Mouse (Mus musculus): ENCODE measurements at regions not wholly inside any gene's neighbourhood (a gene's known extent, or its start where the extent isn't known, plus 50 kb on each side); places are given as distances from the start of the nearest gene placed in this dataset.

DNA sequence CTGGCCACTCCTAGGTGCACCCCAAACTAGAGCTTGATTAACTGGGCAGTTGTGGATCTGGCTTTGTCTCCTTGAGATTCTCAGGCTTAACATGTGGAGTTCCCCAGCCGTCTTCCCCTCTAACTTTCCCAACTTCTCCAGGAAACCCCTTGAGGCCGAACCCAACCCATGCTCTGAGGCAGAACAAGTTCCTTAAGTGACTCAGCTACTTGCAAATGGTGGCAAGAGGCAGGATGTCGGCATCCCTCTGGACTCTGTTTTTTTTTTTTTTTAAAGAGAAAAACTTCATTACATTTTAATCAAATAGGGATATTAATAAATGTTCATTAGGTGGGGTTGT lies 54.5 kb upstream of the Sgk1 start:
- no peak overlapping the region for H3K4me2 ChIP-seq (replicated peaks; ENCODE audit: low read depth, low read length)
- H3K9me3 ChIP-seq (ENCODE audit: low read length): no peaks in the 10 kb centered on the region
- H3K36me3 ChIP-seq (ENCODE audit: insufficient read depth, low read length): no peaks in the 10 kb centered on the region
- ATAC-seq (no peak), DNase-seq (ENCODE audit: low spot score) (peak; percentile 32)
- no peak overlapping the region for H3K9ac ChIP-seq (replicated peaks; ENCODE audit: low read depth)
- H3K4me1 ChIP-seq (ENCODE audit: insufficient read depth, low read depth, low read length): no peaks in the 10 kb centered on the region
- no peak for TF ChIP-seq EP300 (IDR thresholded peaks at IDR 0.05)
- TF ChIP-seq CTCF (IDR thresholded peaks at IDR 0.05): no peak
- no peak overlapping the region for H3K4me3 ChIP-seq (ENCODE audit: low read depth, low read length)
- WGBS: 57% methylated on average over 3 of the region's 3 CpGs
- no peak overlapping the region for H3K27ac ChIP-seq (ENCODE audit: low read length)
- H3K27me3 ChIP-seq (replicated peaks; ENCODE audit: insufficient read depth, low read length): no peaks in the 10 kb centered on the region

DNA sequence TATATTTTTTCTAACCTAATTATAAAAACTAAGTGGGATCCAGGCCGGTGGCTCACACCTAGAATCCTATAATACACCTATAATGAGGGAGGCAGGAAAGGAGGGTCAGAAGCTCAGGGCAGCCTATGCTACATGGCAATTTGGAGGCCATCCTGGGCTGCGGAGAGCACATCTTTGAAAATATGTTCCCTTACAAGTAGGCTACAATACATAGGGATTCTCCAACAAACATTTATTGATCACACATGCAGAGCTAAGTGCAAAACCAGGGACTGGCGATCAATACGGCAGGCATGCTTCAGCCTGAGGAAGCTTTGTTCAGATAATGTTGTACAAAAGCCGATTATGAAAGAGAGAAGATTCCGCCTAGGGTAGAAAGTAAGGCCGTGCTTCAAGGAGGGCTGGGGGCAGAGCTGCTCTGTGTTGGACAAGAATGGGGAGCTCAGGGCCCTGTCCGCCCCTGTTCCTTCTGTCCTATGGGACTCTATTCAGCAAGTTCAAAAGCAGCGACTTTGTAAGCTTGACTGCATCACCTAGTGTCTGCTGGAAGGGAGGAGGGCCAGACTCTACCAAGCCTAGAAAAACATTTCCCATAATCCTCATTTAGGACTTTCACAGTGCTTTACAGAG lies 53.4 kb upstream of the Sgk1 start:
- DNase-seq (ENCODE audit: low spot score): no peak
- Histone ChIP-seq H3K9ac (replicated peaks; ENCODE audit: low read depth) (no peak overlapping the region), H3K27me3 (replicated peaks; ENCODE audit: insufficient read depth, low read length) (no peaks in the 10 kb centered on the region), H3K4me2 (replicated peaks; ENCODE audit: low read depth, low read length) (no peak overlapping the region), H3K9me3 (ENCODE audit: low read length) (no peaks in the 10 kb centered on the region), H3K36me3 (ENCODE audit: insufficient read depth, low read length) (no peaks in the 10 kb centered on the region), H3K27ac (ENCODE audit: low read length) (no peak overlapping the region), H3K4me3 (ENCODE audit: low read depth, low read length) (no peak overlapping the region), H3K4me1 (ENCODE audit: insufficient read depth, low read depth, low read length) (no peaks in the 10 kb centered on the region)
- ATAC-seq: no peak
- TF ChIP-seq EP300 (IDR thresholded peaks at IDR 0.05): no peak
- TF ChIP-seq CTCF (IDR thresholded peaks at IDR 0.05): no peak
- 83% methylated on average over 9 of the region's 9 CpGs for WGBS

DNA sequence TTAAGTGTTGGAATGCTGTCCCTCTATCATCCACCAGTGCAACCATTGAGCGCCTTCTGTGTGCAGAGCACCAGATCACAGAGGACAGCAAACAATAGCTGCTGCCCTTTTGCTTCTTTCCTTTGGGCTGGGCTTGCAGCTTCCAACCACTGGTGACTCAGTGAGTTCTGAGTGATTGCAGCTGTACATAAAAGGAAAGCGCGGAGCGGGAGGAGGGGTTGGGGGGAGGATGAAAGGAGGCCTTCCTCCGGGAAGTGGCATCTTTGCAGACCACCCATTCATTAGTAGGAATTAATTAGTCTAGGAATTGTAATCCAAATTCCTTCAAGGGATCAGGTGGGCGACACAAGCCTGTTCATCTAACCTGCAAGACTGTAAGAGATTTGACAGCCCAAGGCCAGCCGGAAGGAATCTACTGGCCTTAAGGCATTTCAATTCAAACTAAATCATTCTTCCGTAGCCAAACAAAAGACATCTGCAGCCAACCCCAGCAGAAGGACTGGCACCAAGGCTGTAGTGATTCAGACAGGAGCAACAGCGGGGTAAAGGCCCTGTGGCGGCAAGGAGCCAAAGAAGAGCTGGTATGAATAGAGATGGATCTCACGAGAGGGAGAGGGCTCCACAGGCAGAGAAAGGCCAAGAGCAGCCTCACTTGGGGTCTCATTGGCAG lies 52.8 kb upstream of the Sgk1 start:
- WGBS: 57% methylated on average over 11 of the region's 11 CpGs
- ATAC-seq (peak; percentile 71), DNase-seq (ENCODE audit: low spot score) (peak; percentile 55)
- H3K9me3 ChIP-seq (ENCODE audit: low read length): no peaks in the 10 kb centered on the region
- no peak overlapping the region for H3K4me3 ChIP-seq (ENCODE audit: low read depth, low read length)
- no peaks in the 10 kb centered on the region for H3K27me3 ChIP-seq (replicated peaks; ENCODE audit: insufficient read depth, low read length)
- H3K9ac ChIP-seq (replicated peaks; ENCODE audit: low read depth): no peak overlapping the region
- no peak overlapping the region for H3K4me2 ChIP-seq (replicated peaks; ENCODE audit: low read depth, low read length)
- H3K27ac ChIP-seq (ENCODE audit: low read length): no peak overlapping the region
- TF ChIP-seq EP300 (IDR thresholded peaks at IDR 0.05): no peak
- no peak for TF ChIP-seq CTCF (IDR thresholded peaks at IDR 0.05)
- no peaks in the 10 kb centered on the region for H3K36me3 ChIP-seq (ENCODE audit: insufficient read depth, low read length)
- H3K4me1 ChIP-seq (ENCODE audit: insufficient read depth, low read depth, low read length): no peaks in the 10 kb centered on the region

DNA sequence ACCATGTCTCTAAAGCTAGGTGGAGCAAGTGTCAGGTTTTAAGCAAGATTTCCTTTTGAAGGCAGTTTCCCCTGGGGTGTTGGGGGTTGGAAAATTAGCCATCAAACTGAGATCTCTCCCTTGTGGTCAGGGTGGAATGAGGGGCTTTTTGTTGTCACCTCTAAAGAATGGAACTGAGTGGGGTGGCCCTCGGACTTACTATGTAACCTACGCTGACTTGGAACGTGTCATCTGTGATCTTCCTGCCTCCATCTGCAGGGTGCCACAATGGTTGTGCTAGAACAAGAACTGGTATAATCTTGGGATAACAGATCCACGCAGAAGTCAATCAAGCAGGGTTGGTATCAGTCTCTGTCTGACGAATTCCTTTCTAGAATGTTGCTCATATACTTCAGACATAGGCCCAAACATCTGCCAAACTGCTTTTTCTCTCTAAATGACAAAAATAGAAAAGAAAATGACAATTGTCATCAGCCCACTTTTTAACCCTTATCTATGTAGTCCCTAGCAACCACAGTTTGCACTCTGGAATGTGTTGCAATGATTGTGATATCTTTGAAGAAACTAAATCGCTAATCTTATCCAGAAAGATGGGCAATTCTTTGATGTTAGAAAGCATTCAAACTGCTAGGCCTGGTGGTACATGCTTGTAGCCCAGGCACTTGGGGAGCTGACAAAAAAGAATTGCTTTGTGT lies 50.8 kb upstream of the Sgk1 start:
- Histone ChIP-seq H3K27me3 (replicated peaks; ENCODE audit: insufficient read depth, low read length) (no peaks in the 10 kb centered on the region), H3K9me3 (ENCODE audit: low read length) (no peaks in the 10 kb centered on the region), H3K36me3 (ENCODE audit: insufficient read depth, low read length) (no peaks in the 10 kb centered on the region), H3K4me1 (ENCODE audit: insufficient read depth, low read depth, low read length) (no peaks in the 10 kb centered on the region), H3K27ac (ENCODE audit: low read length) (no peak overlapping the region), H3K4me2 (replicated peaks; ENCODE audit: low read depth, low read length) (no peak overlapping the region), H3K9ac (replicated peaks; ENCODE audit: low read depth) (no peak overlapping the region), H3K4me3 (ENCODE audit: low read depth, low read length) (no peak overlapping the region)
- WGBS: 68% methylated on average over 6 of the region's 6 CpGs
- no peak for DNase-seq (ENCODE audit: low spot score)
- TF ChIP-seq CTCF (IDR thresholded peaks at IDR 0.05) (no peak), EP300 (IDR thresholded peaks at IDR 0.05) (no peak)
- no peak for ATAC-seq

Data from lung, postnatal 0 days (tissue).